Mouse (Mus musculus) testis, adult 2 months (tissue): Measurements from ENCODE around the gene Nat14.

ENCODE experiments used
- CTCF ChIP-seq: fragments of 200-500 bp; IDR thresholded peaks from 2 replicates; pipeline ENCODE4 v1.5.1; 2012; ENCODE audit warnings: low read depth, mild to moderate bottlenecking, inconsistent platforms, low read length, moderate library complexity; ENCODE audit not compliant: control insufficient read depth, insufficient read depth, insufficient replicate concordance
- POLR2A ChIP-seq: fragments of 200-500 bp; IDR thresholded peaks from 2 replicates; pipeline ENCODE4 v1.6.1; 2012; ENCODE audit warnings: low read depth, mild to moderate bottlenecking, inconsistent platforms, low read length, moderate library complexity; ENCODE audit not compliant: control insufficient read depth

- TF ChIP-seq CTCF (no peak), POLR2A (no peak)
These were observed 11.3 kb downstream of the Nat14 start for GRCm38 (mm10) chr7:4933103-4933502.
